Mouse (Mus musculus) T-cell, adult 2 months (primary cell): ENCODE measurements around the gene Stx5a.

Experiments used
- DNase-seq: peaks from one replicate; pipeline ENCODE4 v3.0.0; 2022; ENCODE audit warnings: low spot score

Stx5a gene

DNA sequence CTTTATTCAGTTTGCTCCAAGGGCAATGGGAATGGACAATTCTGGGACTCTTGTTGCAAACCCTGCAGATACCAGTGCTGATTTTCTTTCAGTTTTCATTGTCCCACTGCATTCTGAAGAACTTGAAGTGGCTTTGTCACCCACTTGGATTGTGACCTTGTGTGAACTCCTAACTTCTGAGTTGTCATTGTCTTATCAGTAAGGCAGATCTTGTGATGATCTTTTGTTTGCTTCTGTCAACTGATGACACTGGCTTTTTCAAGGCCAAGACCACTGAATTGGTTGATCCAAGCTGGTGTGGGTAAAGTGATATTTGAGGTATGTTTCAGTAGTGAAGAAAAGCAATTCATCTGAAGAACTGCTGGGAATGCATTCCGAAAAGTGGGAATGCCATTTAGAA is 4.2 kb downstream of the Stx5a start:
- DNase-seq: no peak

- DNase-seq: peak; percentile 34
Observed at GRCm38 (mm10) chr19:8747368-8747767, 6.2 kb downstream of the Stx5a start.

GRCm38 (mm10) chr19:8755652-8756051 is 14.4 kb downstream of the Stx5a start:
- DNase-seq: no peak

GRCm38 (mm10) chr19:8756635-8757387 is 15.6 kb downstream of the Stx5a start, which contains the start of gene Nxf1:
Gene Nxf1, plus strand, starts transcription at chr19:8757073.
- DNase-seq: peak; percentile 89

DNA sequence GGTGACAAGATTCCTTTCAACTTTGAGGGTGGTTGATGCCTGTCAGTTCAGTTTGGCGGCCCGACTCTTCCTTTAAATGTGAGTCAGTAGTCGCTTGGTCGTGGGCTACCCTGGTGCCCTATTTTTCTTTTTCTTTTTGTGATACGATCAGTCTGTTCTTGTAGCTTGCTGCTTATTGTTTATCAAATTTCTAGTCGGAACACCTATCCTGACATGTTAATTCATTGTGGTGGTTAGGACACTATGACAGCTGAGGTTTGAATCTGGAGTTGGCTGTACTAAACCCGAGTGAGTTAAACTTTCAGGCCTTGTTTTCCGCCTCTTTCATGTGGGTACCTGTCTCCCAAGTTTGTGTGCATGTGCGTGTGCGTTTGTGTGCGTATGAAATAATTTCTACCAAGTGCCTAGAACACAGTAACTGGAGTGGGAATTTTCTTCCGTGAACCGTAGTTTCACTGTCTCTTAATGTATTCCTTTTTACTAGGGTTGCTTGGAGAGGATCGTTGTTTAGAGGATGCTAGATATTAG is 16.3 kb downstream of the Stx5a start:
- DNase-seq: peak; percentile 58

DNA sequence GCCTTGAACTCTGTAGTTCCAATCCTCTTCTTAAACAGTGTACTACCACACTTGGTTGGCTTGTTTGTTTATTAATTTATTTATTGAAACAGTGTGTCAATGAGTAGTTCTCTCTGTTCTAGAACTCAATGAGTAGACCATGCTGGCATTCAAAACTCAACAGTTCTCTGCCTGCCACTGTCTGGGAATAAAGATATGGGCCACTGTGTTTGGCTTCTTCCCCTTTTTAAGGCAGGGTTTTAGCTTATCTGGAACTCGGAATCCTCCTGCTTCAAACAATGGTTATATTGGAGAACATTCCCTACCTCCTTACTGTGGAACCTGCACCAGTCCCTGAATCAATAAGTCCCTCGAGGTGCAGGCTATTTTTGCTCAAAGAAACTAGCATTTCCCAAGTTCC is 17.7 kb downstream of the Stx5a start:
- DNase-seq: no peak

GRCm38 (mm10) chr19:8760757-8761156 is 19.5 kb downstream of the Stx5a start:
- peak; percentile 33 for DNase-seq

- DNase-seq: no peak
Observed at GRCm38 (mm10) chr19:8763276-8763675, 22.1 kb downstream of the Stx5a start.

- no peak for DNase-seq
Observed at GRCm38 (mm10) chr19:8765562-8765961, 24.3 kb downstream of the Stx5a start.

DNA sequence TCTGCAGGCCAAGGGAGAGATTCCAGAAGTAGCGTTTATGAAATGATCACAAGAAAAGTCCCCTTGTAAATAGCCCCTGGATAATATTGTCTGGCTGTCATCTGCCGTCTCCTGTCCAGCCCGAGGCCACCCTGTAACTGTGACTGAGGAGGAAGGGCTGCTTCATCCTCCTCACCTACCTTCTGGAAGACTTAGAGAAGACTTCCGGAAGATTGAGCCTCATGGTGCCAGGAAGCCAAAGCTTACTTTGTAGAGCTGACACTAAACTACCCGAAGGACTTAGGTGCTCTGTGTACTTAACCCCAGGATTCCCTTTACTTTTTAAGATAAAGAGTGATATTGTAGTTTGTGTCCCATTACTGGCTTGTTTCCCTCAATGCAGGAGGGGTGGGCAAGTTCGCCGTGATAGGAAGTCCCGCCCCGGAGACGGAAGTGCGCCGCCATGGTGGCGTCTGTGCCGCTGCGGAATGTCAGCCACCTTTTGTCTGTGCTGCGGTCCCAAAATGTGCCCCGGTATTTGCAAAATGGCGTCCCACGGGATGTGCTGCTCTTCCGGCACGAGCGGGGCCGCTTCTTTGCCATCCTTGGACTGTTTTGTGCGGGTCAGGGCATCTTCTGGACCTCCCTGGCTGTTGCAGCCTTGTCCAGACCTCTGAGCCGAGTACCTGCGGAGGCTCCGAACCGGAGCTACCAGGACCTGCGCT is 29.5 kb downstream of the Stx5a start, which contains the start of gene Tmem223:
Tmem223 (plus strand) TSS at position 430 of the 704 bp plus-strand sequence.
- DNase-seq: peak; percentile 87

GRCm38 (mm10) chr19:8772996-8773395 is 31.8 kb downstream of the Stx5a start:
- no peak for DNase-seq

DNA sequence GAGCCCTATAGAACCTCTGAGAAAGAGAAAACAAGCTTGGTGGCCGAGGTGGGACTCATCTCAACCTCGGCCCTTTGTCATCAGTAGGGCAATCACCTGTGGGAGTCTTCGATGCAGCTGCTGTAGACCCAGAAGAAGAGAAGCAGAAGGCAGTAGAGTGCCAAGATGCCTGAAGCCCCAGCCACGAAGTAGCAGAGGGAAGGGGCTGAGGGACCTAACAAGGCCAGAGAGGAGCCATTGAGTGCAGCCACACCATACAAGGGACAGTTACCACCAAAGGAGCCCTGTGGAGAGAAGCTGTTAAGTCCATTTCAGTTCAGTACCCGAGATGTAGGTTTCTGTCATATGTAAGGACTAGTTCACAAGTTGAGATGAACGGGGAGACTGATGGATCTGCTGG is 32.2 kb downstream of the Stx5a start:
- DNase-seq: no peak

- peak; percentile 96 for DNase-seq
Observed at GRCm38 (mm10) chr19:8774086-8774835, 33.0 kb downstream of the Stx5a start, which contains the start of gene Tmem179b. Gene Tmem179b, minus strand, starts transcription at chr19:8774467.

DNA sequence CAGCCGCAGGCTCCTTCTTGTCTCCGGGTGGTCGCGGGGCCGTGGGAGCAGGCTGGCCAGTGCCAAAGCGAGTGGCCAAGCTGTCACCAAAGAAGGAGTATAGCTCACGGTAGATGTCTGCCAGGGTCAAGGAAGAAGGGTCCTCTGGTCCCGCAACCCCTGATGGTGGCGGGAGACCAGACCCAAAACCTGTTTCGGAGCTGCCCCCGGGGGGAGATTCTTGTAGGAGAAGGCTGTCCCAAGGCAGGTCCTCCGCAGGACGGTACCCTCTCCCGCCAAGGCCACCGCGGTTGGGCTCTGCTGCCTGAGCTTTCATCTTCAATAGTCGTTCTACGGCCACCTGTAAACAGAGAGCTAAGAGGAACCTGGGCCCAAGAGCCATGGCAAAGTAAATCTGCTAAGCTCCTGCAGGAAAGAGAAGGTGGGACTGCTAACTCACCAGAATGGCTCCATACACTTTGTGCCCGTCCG is 33.8 kb downstream of the Stx5a start:
- no peak for DNase-seq

DNA sequence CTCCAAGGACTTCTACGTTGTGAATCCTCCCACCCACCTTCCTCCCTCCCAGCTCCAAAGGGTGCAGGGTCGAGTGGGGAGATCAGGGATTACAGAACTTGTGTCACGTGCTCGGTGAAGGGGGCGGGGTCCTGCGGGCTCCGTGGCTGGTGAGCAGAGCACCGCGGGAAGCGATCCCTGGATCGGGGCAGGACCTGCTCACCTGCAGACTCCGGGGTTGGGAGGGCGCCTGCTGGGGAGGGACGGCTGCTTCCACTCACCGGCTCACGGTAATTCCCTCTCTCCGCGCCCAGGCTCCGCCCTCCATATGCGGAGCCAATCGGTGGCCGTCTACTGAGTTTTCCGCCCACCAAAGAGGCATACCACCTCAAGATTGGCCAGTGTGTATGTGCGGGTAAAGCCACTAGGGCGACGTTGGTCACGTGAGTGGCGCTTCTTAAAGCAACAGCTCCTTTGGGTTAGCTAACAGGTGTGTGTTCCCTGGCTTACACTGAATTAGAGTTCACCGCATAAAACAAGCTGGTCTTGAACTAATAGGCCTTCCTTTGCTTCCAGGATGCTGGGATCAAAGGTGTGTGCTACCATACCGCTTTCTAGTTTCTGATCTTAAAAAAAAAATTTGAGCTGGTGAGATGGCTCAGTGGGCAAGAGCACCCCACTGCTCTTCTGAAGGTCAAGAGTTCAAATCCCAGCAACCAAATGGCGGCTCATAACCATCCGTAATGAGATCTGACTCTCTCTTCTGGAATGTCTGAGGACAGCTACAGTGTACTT is 45.0 kb downstream of the Stx5a start, which contains the start of gene Taf6l:
Taf6l (minus strand) TSS at position 410 of the 774 bp plus-strand sequence.
- peak; percentile 93 for DNase-seq

DNA sequence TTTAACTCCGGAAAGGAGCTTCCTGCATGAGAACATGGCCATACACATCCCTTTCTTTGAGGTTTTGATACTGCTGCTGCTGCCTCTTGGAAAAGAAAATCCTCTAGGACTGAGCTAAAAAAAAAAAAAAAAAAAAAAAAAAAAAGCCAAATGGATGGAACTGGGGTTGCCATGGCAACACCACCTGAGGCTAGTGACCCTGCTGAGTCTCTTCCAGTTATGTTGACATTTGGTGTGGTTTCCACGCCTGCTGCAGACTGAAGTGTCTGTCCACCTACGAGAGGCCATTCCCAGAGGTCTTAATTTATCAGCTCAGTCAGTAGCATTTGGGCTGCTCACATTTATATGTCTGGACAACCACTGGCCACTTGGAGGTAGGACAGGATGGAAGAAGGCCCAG is 47.3 kb downstream of the Stx5a start:
- no peak for DNase-seq

GRCm38 (mm10) chr19:8789171-8789570 is 48.0 kb downstream of the Stx5a start:
- no peak for DNase-seq

DNA sequence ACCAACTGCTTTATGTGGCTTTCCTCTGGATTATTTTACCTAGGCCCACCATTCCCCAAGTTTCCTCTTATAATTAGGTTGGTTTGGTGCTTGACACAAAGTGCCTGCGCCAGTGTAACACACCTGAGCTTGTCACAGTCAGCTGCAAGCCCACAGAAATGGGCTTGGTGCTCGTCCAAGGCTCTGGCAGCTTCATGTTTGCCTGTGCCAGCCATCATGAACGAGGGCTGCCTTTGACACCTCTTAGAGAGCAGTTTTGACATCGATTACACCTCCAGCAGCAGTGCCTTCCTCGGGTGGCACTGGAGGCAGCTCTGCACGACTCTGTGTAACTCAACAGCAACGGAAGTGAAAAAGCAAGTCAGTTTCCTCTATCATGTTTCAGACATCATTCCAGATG is 49.0 kb downstream of the Stx5a start:
- no peak for DNase-seq

DNA sequence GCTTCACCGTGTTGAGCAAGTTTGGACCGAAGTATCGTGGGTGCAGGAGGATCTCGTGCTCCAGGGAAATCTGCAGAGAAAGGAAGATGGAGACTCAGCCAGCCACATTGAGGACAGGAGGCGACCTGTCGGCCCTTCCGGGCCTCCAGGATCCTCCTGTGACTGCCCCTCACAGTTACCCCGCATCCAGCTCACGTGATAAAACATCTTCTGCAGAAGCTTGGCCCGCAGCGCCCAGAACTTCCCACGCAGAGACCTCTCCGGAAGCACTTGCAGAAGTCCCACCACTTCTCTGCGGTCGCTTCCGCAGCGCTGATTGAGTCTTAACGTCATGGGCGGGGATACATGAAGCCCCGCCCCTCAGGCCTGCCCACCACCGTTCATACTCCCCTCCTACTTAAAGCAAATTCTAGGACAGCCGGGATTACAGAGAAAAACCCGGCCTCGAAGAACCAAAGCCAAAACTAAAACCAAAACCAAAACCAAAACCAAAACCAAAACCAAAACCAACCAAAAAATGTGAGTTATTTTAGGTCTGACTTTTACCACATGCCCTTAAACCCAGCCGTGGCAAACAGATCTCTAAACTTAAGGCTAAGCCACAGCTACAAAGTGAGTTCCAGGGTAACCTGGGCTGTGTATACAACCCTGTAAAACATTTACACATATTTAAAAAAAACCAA is 57.2 kb downstream of the Stx5a start, which contains the start of gene Polr2g:
Polr2g (minus strand) TSS at position 314 of the 683 bp plus-strand sequence.
- peak; percentile 92 for DNase-seq

DNA sequence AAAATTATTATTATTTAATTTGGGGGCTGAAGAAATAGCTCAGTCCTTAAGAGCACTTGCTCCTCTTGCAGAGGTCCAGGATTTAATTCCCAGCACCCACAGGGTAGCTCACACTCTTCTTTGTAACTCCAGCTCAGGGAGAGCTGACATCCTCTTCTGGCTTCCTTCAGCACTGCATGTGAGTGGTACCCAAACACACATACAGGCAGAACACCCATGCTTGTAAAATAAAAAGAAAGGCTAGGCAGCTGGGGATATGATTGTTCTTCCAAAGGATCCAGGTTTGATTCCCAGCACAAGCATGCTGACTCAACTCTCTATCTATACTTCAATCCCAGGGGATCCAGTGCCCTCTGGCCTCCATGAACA is 57.7 kb downstream of the Stx5a start:
- no peak for DNase-seq
